Mouse (Mus musculus) frontal cortex, postnatal 25 days (tissue): ENCODE data around the gene Dlk1.
"Not testable (repeated sequence)": the region's sequence is repeated elsewhere in the genome, so short reads cannot be mapped to it uniquely, and the experiment has no call there.

Source experiments
- DNase-seq, 2 experiments: peaks; one replicate each; pipeline ENCODE4 v3.0.0; 2022; ENCODE audit warnings: low spot score in 2 of 2

Gene Dlk1

GRCm38 (mm10) chr12:109439974-109440373 is 12.6 kb upstream of the Dlk1 start:
- no peak for DNase-seq

GRCm38 (mm10) chr12:109441366-109441765 is 11.3 kb upstream of the Dlk1 start:
- no peak for DNase-seq

- DNase-seq: no peak
Observed at GRCm38 (mm10) chr12:109442115-109442514, 10.5 kb upstream of the Dlk1 start.

- DNase-seq: no peak
Observed at GRCm38 (mm10) chr12:109443276-109443675, 9.3 kb upstream of the Dlk1 start.

- DNase-seq: no peak
Observed at GRCm38 (mm10) chr12:109444999-109445398, 7.6 kb upstream of the Dlk1 start.

- DNase-seq: no peak
Observed at GRCm38 (mm10) chr12:109445499-109446235, 7.0 kb upstream of the Dlk1 start.

GRCm38 (mm10) chr12:109446236-109446941 is 6.2 kb upstream of the Dlk1 start:
- DNase-seq: no peak

- no peak for DNase-seq
Observed at GRCm38 (mm10) chr12:109449421-109450411, 2.9 kb upstream of the Dlk1 start.

GRCm38 (mm10) chr12:109453065-109453997 is 708 bp downstream of the Dlk1 start:
- DNase-seq: no peak

- no peak for DNase-seq
Observed at GRCm38 (mm10) chr12:109454137-109454536, 1.5 kb downstream of the Dlk1 start.

GRCm38 (mm10) chr12:109456531-109457202 is 4.0 kb downstream of the Dlk1 start:
- no peak for DNase-seq

GRCm38 (mm10) chr12:109457836-109458235 is 5.2 kb downstream of the Dlk1 start:
- no peak for DNase-seq

GRCm38 (mm10) chr12:109458896-109459295 is 6.3 kb downstream of the Dlk1 start:
- no peak for DNase-seq

- DNase-seq: no peak
Observed at GRCm38 (mm10) chr12:109459481-109460401, 7.1 kb downstream of the Dlk1 start.

- no peak for DNase-seq
Observed at GRCm38 (mm10) chr12:109462594-109462993, 10.0 kb downstream of the Dlk1 start.

GRCm38 (mm10) chr12:109467417-109467816 is 14.8 kb downstream of the Dlk1 start:
- not testable (repeated sequence) for DNase-seq

GRCm38 (mm10) chr12:109469793-109470192 is 17.2 kb downstream of the Dlk1 start:
- no peak for DNase-seq

- DNase-seq: peak in 1 of 2 experiments; percentile 36
Observed at GRCm38 (mm10) chr12:109472627-109473026, 20.0 kb downstream of the Dlk1 start.

- DNase-seq: peak in 1 of 2 experiments; percentile 21
Observed at GRCm38 (mm10) chr12:109473575-109473976, 21.0 kb downstream of the Dlk1 start.
